25 mouse cellular contexts compared by ENCODE assay signal in genomic region chr8:36042594-36042993, GRCm38 (mm10).
"Had no signal": no experiment of that assay in that cellular context is flagged by ENCODE, and none has a peak within 500 bp of the region (broad histone marks: within the 10 kb centered on the region; RNA-seq: fewer than 3 reads in every experiment).

No protein-coding gene starts in this region.

- H3K9me3 ChIP-seq: hindbrain, embryonic 12.5 days; intestine, embryonic 15.5 days; limb, embryonic 15.5 days; liver, embryonic 12.5 days had no signal

- H3K36me3 ChIP-seq: heart, embryonic 13.5 days; heart, embryonic 15.5 days; hindbrain, embryonic 10.5 days; hindbrain, embryonic 12.5 days; intestine, embryonic 15.5 days; limb, embryonic 13.5 days; limb, embryonic 15.5 days; liver, embryonic 12.5 days had no signal

- H3K27me3 ChIP-seq: heart, embryonic 13.5 days; heart, embryonic 15.5 days; hindbrain, embryonic 12.5 days; intestine, embryonic 15.5 days; limb, embryonic 13.5 days; limb, embryonic 15.5 days; liver, embryonic 12.5 days had no signal

- H3K4me3 ChIP-seq: heart, embryonic 13.5 days; heart, embryonic 15.5 days; hindbrain, embryonic 10.5 days; hindbrain, embryonic 12.5 days; intestine, embryonic 15.5 days; layer of hippocampus, adult 2 months; limb, embryonic 13.5 days; limb, embryonic 15.5 days; liver, embryonic 12.5 days had no signal

- DNase-seq: gastrocnemius, postnatal 14 days; gastrocnemius, postnatal 36 days; heart, adult 18-20 months; heart, postnatal 14 days; heart, postnatal 36 days; kidney, adult 18-20 months; kidney, adult 8-10 months; kidney, postnatal 10 days; kidney, postnatal 25 days; kidney, postnatal 4 days; layer of hippocampus, adult 9-11 months; layer of hippocampus, postnatal 36 days; left cerebral cortex, postnatal 4 days had no signal

- ATAC-seq: hindbrain, embryonic 16.5 days; inflammation-experienced regulatory T-cells, adult 6 months; intestine, embryonic 15.5 days; intestine, postnatal 0 days; liver, embryonic 12.5 days had no signal

- H3K4me1 ChIP-seq: hindbrain, embryonic 10.5 days; hindbrain, embryonic 12.5 days; limb, embryonic 13.5 days; limb, embryonic 15.5 days; liver, embryonic 12.5 days had no signal
